Mouse (Mus musculus) 3T3-L1 (cell line): ENCODE data around the gene BC053393.
"Not testable (repeated sequence)": the region's sequence is repeated elsewhere in the genome, so short reads cannot be mapped to it uniquely, and the experiment has no call there.

Experiments
- DNase-seq: peaks from one replicate; pipeline ENCODE4 v3.0.0-alpha.2; 2015; ENCODE audit warnings: low read depth, low spot score

The BC053393 gene

DNA sequence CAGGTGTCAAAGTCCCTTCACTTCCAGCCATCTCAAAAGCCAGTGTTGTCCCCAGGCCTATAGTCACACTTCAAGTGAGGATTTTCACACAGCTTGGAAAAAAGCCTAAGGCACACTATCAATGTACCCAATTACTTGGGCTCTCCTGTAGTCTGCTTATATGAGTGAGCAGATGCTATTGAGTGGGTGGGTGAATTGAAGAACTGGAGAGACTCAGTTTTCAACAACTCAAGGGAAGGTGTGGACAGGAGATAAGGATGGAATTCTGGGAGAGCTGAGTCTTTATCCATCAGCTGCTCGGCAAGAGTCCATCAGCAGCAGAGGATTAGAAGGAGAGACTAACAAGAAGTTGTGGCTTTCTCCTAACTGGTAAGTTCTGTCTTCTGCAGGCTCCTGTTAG lies at the start of gene BC053393:
TSS of gene BC053393 (plus strand) at position 210 of the 400 bp plus-strand sequence.
- DNase-seq, result no peak

DNA sequence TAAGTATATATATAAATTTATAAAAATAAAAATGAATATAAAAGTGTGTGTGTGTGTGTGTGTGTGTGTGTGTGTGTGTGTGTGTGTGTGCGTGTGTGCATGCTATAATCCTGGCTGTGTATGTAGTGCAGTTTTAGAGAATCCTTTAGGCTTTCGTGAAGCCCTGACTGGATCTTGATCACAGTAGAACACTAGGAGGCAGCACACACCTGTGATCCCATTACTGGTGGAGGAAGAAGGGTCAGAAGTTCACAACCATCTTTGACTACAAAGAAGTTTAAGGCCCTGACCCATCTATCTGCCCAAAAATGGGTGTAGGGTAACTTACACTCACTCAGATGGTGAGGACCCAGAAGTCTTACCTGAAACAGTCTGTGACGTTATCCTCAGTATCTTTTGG lies 48.6 kb upstream of the BC053393 start:
- DNase-seq, result peak; percentile 25

DNA sequence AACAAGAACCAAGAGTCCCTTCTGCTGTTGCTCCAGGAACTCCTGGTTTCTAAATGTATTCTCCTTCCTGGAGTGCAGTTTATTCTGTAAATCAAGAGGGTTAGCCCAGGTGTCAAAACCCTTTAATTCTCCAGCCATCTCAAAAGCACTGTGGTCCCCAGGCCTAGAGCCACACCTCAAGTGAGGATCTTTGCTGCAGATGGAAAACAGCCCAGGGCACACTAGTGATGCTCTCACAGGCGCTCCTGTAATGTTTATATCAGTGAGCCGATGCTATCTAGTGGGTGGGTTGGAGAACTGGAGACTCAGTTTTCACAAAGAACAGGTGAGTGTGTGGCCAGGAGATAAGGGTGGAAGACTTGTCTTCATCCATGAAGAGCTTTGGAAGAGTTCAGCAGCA lies 47.4 kb upstream of the BC053393 start, which contains the start of gene Gm12169:
TSS of gene Gm12169 (plus strand) at position 301 of the 400 bp plus-strand sequence.
- no peak for DNase-seq

DNA sequence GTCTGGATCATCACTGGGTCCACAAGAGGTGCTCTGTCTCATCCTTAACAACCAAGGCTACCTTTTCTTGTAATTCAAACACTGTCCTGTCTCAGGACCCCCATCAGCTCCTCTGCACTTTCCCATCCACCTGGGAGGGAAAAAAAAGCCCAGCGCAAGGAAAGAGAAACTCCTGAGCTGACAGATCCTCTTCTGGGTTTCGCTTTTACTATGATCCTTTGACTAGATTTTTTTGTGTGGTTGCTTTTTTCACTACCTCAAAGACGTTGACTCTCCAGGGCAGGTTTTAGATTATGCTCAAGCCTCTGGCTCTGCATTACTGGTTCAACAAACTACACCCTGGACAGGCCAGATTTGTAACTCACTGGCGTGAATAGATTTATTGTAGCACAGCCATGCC lies 41.2 kb upstream of the BC053393 start:
- DNase-seq, result no peak

DNA sequence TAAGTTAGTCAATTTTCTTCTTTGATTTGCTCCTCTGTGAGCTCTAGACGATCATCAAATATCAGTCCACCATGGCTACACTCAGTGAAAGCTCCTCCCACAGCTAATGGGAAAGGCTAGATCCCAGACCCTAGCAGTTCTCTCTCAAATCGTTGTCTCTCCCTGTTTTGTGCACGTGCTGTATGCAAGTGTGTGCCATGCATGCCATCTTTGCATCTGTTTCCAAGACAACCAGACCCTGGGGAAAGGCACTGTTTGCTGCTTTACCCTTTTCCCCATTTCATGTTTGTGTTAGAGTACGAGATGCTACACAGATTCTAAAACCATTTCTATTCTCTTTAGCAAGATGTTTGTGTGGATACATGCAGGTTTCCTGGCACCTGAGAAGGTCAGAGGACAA lies 34.4 kb upstream of the BC053393 start:
- no peak for DNase-seq

DNA sequence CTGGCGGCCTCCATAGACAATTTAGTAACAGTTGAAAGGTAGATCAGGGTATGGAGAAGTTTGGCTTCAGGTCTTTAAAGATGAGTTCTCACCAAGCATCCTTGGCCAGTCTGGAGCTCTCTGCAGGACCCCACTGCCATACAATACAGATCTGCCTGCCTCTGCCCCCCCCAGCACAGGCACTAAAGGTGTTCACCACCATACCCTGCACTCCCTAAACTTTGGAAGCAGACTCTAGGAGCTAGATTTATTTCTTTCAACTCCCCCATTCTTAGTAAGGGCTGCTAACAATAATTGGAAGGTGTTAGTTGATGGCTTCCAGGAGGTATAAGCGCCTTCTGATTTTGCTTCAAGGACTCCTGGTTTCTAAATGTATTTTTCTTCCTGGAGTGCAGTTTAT lies 27.8 kb upstream of the BC053393 start:
- no peak for DNase-seq

DNA sequence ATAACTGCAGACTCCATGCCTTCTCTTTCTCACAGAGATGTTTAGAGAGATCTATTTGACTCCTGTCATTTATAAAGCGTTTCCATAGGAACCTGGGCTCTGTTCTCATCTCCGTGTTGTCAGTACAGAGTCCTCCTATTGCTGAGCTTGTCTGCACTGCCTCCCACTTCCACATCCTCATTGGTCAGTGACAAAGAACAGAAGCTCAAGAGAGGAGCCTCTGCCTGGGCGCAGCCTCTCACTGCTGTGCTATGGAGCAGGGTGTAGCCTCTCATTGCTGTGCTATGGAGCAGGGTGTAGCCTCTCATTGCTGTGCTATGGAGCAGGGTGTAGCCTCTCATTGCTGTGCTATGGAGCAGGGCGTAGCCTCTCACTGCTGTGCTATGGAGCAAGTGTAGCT lies 21.6 kb upstream of the BC053393 start:
- DNase-seq, result no peak

DNA sequence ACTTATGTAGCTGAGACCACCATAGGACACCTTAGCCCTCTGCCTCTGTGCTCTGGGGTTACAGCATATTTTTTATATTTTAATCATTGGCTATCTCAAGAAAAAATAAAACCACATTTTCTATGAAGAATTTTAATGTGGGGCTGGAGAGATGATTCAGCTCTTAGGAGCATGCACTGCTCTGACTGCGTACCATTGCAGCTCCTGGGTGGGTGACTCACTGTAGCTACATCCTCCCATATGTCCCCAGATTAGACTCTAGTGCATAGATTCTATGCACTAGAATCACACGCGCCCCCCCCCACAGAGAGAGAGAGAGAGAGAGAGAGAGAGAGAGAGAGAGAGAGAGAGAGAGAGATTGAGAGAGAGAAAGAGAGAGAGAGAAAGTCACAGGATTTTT lies 18.6 kb upstream of the BC053393 start:
- DNase-seq, result peak; percentile 53

DNA sequence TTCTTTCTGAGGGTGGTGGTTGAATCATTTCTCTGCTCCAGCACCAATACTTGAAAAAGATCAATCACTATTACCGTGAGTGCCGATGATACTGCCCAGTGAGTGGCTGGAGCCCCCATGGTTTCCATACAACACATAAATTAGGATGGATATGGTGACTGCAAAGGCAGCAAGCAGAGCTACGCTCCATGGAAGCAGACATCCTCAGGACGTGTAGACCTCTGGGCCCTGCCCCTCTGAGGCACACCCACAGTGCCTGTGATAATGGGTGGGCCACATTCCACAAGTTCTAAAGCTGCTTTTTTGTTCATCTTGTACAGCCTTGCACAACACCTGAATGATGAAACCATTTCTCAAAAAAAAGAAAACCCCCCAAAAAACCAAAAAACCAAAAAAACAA lies 10.2 kb upstream of the BC053393 start:
- no peak for DNase-seq

DNA sequence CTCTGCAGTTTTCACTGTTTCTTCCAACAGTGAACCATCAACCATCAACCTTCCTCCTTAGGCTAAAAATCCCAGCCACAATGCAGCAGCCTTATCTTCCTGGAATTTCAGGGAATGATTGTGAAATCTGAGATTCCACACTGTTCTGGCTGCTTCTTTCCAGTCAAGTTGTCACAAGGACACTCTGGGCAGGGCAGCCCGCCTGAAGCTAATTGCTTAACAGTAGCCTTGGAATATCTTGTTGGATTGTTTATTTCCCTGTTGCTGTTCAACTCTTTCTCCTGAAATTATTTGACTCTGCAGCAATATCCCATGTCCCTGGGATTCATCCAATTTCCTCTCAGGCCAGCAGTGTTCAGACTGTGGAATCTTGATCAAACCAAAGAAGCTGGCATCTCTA lies 6.7 kb upstream of the BC053393 start:
- DNase-seq, result no peak

DNA sequence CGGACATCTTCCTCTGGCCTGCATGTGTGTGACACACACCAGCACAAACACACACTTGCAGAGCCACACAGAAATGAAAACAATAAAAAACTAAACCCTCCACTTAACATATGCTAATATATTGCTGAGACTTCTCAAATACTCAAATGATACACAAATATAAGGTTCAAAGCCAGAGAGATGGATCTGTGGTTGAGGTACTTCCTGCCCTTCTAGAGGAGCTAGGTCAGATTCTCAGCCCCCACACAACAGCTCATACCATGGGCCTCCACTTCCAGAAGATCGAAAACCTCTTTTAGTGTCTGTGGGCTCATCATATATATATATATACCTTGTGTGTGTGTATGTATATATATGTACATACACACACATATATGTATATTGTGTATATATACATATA lies 5.4 kb upstream of the BC053393 start:
- no peak for DNase-seq

DNA sequence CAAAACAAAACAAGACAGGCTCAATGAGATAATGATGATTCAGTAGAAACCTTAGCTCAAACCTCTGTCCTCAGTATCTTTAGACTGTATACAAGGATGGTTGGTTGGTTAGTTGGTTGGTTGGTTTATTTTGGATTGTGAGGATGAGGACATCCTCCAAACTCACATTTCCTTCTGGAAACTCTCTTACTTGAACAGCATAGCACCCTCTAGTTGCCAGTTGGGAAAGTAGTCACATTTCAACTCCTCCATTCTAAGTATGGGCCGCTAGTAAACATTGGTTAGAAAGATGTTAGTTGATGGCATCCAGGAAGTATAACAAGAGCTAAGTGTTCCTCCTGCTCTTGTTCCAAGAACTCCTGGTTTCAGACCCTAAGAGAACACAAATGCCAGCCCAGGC lies 2.2 kb upstream of the BC053393 start:
- DNase-seq, result no peak

DNA sequence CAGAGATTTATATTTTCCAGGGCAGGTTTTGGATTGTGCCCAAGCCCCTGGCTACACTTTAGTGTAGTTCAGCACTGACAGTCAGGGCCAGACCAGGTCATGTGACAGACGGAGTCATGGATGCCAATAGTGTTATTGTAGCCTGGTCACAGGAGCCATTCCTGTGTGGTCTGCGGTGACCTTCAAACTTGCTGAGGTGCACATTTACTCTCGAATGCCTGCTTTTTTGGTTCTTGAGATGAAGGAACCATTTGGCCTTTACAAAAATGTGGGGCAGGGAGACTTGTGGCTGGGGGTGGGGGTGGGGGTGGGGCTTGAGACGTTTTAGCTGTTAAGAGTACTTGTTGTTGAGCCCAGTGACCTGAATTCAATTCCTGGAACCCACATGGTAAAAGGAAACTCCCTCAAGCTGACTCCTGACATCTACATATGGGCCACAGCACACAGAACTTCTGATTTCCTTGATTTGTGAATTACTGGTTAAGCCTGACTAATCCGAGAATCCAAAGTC lies 7.5 kb downstream of the BC053393 start:
- peak; percentile 8 for DNase-seq

DNA sequence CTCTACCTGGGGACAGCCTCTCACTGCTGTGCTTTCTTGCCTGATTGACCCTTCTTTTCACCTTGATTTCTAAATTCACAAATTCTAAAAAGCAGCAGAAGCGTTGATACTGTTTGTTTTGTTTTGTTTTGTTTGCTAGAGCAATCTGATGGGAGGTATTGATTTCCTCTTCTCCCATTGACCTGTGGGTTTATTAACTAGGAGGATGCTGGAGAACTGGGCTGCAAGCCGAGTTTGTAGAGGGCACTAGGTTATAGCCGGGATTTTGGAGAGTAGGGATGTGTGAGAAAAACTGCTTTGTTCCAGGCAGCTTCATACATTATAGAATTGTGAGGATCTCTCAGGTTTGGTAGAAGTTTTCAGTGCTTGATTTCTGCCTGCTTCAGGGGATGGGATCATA lies 9.1 kb downstream of the BC053393 start:
- no peak for DNase-seq

DNA sequence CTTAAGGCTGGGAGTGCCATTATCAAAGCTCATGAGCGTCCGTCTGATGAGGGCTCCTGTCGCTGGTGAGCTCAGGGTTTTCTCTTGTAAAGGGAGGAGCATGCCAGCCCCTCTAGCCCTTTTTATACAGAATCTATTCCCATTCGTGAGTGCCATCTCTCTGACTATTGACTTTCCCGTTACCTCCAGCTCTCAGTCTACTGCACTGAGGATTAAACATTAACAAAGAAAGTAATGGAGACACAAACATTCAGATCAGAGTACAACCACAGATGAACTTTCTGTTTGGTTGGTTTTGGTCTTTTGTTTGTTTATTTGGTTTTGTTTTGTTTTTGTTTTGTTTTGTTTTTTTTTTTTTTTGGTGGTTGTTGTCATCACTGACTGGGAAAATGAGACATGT lies 11.4 kb downstream of the BC053393 start:
- no peak for DNase-seq

DNA sequence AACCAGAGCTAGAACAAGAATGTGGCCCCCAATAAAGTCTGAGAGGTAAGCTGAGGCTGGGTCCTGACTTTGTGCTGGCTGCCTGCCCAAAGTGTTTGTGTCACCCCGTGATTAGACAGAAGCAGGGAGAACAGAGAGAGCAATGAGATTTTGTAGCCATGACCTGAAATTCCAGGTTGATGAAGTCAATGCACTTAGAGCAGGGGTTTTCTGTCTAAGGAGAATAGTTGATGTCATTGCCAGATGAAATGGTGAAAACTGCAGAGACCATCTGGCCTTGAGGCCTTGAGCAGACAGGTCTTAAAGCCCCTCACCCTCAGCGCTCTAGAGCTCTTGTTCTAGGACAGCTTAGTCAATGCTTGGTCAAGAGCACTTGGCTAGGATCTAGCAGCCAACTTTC lies 21.1 kb downstream of the BC053393 start:
- DNase-seq, result no peak

DNA sequence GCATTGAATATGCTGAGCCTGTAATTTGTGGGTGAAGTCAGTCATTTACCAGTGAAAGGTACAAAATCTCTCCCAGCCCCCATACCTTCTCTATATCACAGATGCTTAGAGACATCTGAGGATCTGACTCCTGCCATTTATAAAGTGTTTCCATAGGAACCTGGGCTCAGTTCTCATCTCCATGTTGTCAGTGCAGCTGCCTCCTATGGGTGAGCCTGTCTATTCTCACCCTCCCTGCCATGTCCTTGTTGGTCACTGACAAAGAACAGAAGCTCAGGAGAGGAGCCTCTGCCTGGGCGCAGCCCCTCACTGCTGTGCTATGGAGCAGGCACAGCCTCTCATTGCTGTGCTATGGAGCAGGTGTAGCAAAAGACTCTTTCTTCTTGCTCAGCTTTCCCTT lies 48.6 kb downstream of the BC053393 start:
- no peak for DNase-seq

DNA sequence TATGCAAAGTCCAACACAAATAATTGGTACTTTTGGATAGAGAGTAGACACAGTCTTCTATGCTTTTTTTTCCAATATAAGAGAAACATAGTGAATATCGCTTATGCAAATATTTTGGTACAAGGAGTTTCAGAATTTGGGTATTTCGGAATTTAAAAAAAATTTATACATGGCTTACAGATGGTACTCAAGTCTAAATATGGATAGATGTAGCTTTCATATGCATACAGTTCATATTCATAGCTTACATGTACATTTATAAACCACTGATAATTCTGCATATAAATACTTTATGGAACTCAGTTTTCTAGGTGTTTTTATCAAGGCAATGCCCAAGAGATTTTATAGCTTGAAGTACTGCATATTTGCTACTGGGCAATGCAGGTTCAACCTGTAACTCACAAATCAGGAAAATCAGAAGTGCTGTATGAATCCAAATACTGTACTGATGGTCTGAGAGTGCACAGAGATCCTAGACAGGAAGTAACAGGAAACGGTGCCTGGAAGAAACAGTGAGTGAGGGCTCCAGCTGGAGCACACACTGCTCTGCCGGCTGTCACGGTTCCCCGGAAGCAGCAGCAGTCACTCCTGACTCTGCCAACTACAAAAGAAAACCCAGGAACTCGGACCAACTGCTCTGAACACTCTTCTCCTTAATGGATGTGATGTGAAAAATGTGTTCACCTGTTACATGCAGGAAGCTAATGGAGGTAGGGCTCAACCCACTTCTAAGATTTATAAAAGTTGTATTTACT lies 49.3 kb downstream of the BC053393 start:
- DNase-seq, result no peak

DNA sequence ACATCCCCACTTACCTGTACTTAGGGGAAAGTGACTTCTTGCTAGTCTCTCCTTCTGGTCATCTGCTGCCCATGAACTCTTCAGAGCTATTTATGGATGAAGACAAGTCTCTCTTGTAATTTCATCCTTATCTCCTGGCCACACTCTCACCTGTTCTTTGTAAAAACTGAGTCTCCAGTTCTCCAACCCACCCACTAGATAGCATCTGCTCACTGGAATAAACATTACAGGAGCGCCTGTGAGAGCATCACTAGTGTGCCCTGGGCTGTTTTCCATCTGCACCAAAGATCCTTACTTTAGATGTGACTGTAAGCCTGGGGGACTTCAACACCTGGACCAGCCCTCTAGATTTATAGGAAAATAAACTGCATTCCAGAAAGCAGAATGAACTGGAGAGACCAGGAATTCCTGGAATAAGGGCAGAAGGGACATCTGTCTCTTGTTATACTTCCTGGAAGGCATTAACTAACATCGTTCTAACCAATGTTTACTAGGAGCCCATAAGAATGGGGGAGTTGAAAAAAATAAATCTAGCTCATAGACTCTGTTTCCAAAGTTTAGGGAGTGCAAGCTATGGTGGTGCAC lies 58.0 kb downstream of the BC053393 start, which contains the start of gene Dppa1:
TSS of gene Dppa1 (minus strand) at position 51 of the 585 bp plus-strand sequence.
- DNase-seq, result no peak

DNA sequence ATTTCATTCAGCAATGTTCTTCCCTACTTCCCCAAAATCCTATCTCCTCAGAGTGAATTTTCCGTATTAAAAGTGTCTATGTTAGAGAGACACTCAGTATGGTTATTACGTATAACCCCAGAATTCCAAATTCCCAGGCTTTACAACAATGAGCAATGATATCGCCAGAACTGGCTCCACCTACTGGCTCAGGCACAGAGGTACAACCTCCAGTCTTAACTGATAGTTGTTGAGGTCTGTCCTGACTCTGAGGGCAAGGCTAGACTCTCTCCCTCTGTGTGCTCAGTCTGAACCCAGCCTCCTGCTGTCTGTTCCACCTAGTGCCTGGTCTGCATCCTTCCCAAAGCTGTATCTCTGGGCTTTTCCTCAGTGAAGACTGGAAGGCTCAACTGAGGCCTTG lies 60.3 kb downstream of the BC053393 start:
- peak; percentile 39 for DNase-seq

DNA sequence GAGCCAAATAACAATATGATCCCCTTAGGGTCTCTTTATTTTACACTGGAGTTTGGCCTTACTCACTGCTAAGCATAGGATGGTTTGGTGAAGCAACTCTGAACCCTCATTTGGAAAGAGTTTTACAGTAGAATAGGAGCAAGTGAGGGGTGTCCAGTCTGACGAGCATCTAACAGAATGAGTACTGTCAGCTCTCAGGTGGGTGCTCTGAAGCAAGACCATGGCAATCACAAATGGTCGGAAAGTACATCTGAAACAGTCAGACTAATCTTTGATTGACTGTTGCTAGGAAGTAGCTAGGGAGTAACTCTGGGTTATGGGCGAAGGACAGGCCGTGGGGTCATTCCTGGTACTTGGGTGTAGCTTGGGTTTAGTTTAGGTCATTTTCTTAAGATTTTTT lies 64.2 kb downstream of the BC053393 start:
- DNase-seq, result not testable (repeated sequence)

DNA sequence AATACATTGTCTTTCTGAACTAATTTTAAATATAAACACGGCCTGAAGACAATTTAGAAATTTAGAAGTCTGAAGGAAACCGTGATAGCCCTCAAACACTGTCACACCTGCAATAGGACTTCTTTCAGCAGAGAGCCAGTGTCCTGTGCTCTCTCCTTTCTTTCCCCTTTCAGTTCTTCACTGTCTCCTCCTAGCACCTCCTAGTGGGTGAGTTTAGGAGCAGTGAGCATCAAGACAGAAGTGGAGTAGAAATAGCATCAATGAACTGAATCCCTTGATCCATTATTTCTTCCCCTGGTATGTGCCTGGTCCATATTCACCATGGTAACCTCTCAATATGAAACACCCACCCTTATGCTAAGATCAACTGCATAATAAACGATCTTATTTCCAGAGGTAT lies 65.2 kb downstream of the BC053393 start:
- no peak for DNase-seq
